In genomic region chr11:101131701-101132100, GRCm38 (mm10) we compare ENCODE assay signal across 9 mouse cellular contexts. TPM values are rescaled to one million over a fixed set of nuclear protein-coding genes. Genes with fewer than 3 reads are reported as not detected.
DNase-seq lines count a peak whose midpoint lies in the region; ATAC-seq and TF ChIP-seq lines count a peak whose summit lies in the region.
"Had no signal": no experiment of that assay in that cellular context is flagged by ENCODE, and none has a peak within 500 bp of the region (broad histone marks: within the 10 kb centered on the region; RNA-seq: fewer than 3 reads in every experiment).

No protein-coding gene starts in this region.

- peaks cover 8% of the 10 kb centered on the region for H3K9me3 ChIP-seq in kidney, embryonic 16.5 days (ENCODE audit: low read length)
- no peaks in the 10 kb centered on the region for H3K9me3 ChIP-seq in E14TG2a.4 (ENCODE audit: low read length)
- H3K9me3 ChIP-seq in embryonic facial prominence, embryonic 11.5 days (replicated peaks; ENCODE audit: control insufficient read depth, low read length) = no peaks in the 10 kb centered on the region

- TF ChIP-seq CTCF in E14TG2a.4 (conservative IDR thresholded peaks at IDR 0.05; ENCODE audit: low read length) = peak; percentile 96

- H3K4me3 ChIP-seq in kidney, embryonic 16.5 days (ENCODE audit: low read length) = no peak overlapping the region
- H3K4me3 ChIP-seq in E14TG2a.4 (replicated peaks; ENCODE audit: low read length) = no peak overlapping the region
- H3K4me3 ChIP-seq in embryonic facial prominence, embryonic 11.5 days (ENCODE audit: low read depth, low read length) = no peak overlapping the region
- H3K4me3 ChIP-seq: limb, embryonic 12.5 days had no signal

- no peak for ATAC-seq in kidney, embryonic 16.5 days (ENCODE audit: low FRiP score, low TSS enrichment)
- no peak for ATAC-seq in embryonic facial prominence, embryonic 11.5 days (replicated peaks; ENCODE audit: insufficient number of reproducible peaks, low FRiP score, low TSS enrichment, low read depth)

- H3K9ac ChIP-seq in kidney, embryonic 16.5 days (replicated peaks; ENCODE audit: low read length) = no peak overlapping the region
- H3K9ac ChIP-seq in embryonic facial prominence, embryonic 11.5 days (replicated peaks; ENCODE audit: low read length) = no peak overlapping the region
- H3K9ac ChIP-seq: limb, embryonic 12.5 days had no signal

- 90% methylated on average over 6 of the region's 6 CpGs for WGBS in kidney, embryonic 16.5 days
- 85% methylated on average over 6 of the region's 6 CpGs for WGBS in embryonic facial prominence, embryonic 11.5 days

- H3K4me1 ChIP-seq in kidney, embryonic 16.5 days (ENCODE audit: insufficient read depth, low read length) = peaks cover 6% of the 10 kb centered on the region; the same call in 1 of the 2 replicates
- peaks cover 20% of the 10 kb centered on the region for H3K4me1 ChIP-seq in E14TG2a.4 (replicated peaks; ENCODE audit: low read depth, low read length)
- no peaks in the 10 kb centered on the region for H3K4me1 ChIP-seq in embryonic facial prominence, embryonic 11.5 days (ENCODE audit: control insufficient read depth, insufficient read depth, low read length)

- H3K4me2 ChIP-seq in kidney, embryonic 16.5 days (replicated peaks; ENCODE audit: low read depth, low read length) = no peak overlapping the region
- no peak overlapping the region for H3K4me2 ChIP-seq in embryonic facial prominence, embryonic 11.5 days (ENCODE audit: low read depth, low read length)
- H3K4me2 ChIP-seq: limb, embryonic 12.5 days had no signal

- DNase-seq in adrenal gland, postnatal 10 days = peak; percentile 56
- DNase-seq in adrenal gland, adult 18-20 months (ENCODE audit: low spot score in 2 of 2) = no peak
- peak; percentile 49 to 53 for DNase-seq in kidney, postnatal 25 days
- DNase-seq in embryonic facial prominence, embryonic 11.5 days (ENCODE audit: low spot score) = peak; percentile 57
- no peak for DNase-seq in frontal cortex, postnatal 36 days (ENCODE audit: low spot score in 2 of 2)
- no peak for DNase-seq in right cerebral cortex, adult 2 months (ENCODE audit: low spot score in 2 of 2)

- H3K36me3 ChIP-seq in kidney, embryonic 16.5 days (ENCODE audit: insufficient read depth, low read length) = peaks cover 2% of the 10 kb centered on the region
- peaks cover 1% of the 10 kb centered on the region for H3K36me3 ChIP-seq in E14TG2a.4 (ENCODE audit: insufficient read depth, low read length)
- peaks cover under 1% of the 10 kb centered on the region for H3K36me3 ChIP-seq in embryonic facial prominence, embryonic 11.5 days (replicated peaks; ENCODE audit: control insufficient read depth, insufficient read depth, low read depth, low read length)

- H3K27ac ChIP-seq in kidney, embryonic 16.5 days (ENCODE audit: low read length) = no peak overlapping the region
- no peak overlapping the region for H3K27ac ChIP-seq in embryonic facial prominence, embryonic 11.5 days (replicated peaks; ENCODE audit: low read depth, low read length)
- H3K27ac ChIP-seq: limb, embryonic 12.5 days had no signal

- no peaks in the 10 kb centered on the region for H3K27me3 ChIP-seq in kidney, embryonic 16.5 days (ENCODE audit: insufficient read depth, low read length)
- H3K27me3 ChIP-seq in E14TG2a.4 (ENCODE audit: insufficient read depth, low read length) = peaks cover 6% of the 10 kb centered on the region; the same call in 1 of the 2 replicates
- H3K27me3 ChIP-seq in embryonic facial prominence, embryonic 11.5 days (ENCODE audit: control insufficient read depth, insufficient read depth, low read length) = no peaks in the 10 kb centered on the region
- H3K27me3 ChIP-seq: limb, embryonic 12.5 days had no signal

RNA-seq across cellular contexts. Expression of gene Tubg1, which starts 12.0 kb away (rescaled TPM):
- total RNA-seq in adrenal gland, postnatal 10 days (2021) = 10 to 100 TPM; 42.6 to 44.6 TPM
- 10 to 100 TPM; 32.9 to 37.0 TPM for total RNA-seq in adrenal gland, adult 18-20 months (2021)
- polyA plus RNA-seq in kidney, embryonic 16.5 days (2015; fragmentation: Nextera tagmentation; extraction: Ambion mirVana) = 98.1 and 98.2 TPM in 2 replicates
- polyA plus RNA-seq in embryonic facial prominence, embryonic 11.5 days (2014; fragmentation: Nextera tagmentation; extraction: Ambion mirVana) = 91.6 and 98.4 TPM in 2 replicates

RNA-seq across cellular contexts. Expression of gene Retreg3, which starts 12.0 kb away (rescaled TPM):
- total RNA-seq in adrenal gland, postnatal 10 days (2021) = 10 to 100 TPM; 50.8 to 53.2 TPM
- total RNA-seq in adrenal gland, adult 18-20 months (2021) = 10 to 100 TPM; 50.3 to 57.4 TPM
- 21.9 and 23.2 TPM in 2 replicates for polyA plus RNA-seq in kidney, embryonic 16.5 days (2015; fragmentation: Nextera tagmentation; extraction: Ambion mirVana)
- polyA plus RNA-seq in embryonic facial prominence, embryonic 11.5 days (2014; fragmentation: Nextera tagmentation; extraction: Ambion mirVana) = 10.7 and 12.7 TPM in 2 replicates

RNA-seq across cellular contexts. Expression of gene Tubg2, which starts 24.0 kb away (rescaled TPM):
- total RNA-seq in adrenal gland, postnatal 10 days (2021) = 1 to 10 TPM; 6.9 to 7.2 TPM
- 1 to 10 TPM; 5.9 to 6.4 TPM for total RNA-seq in adrenal gland, adult 18-20 months (2021)
- 4.2 and 4.5 TPM in 2 replicates for polyA plus RNA-seq in kidney, embryonic 16.5 days (2015; fragmentation: Nextera tagmentation; extraction: Ambion mirVana)
- 7.8 and 8.0 TPM in 2 replicates for polyA plus RNA-seq in embryonic facial prominence, embryonic 11.5 days (2014; fragmentation: Nextera tagmentation; extraction: Ambion mirVana)

RNA-seq across cellular contexts. Expression of gene Psmc3ip, which starts 36.5 kb away (rescaled TPM):
- total RNA-seq in adrenal gland, postnatal 10 days (2021) = 1 to 10 TPM; 6.6 to 7.1 TPM
- total RNA-seq in adrenal gland, adult 18-20 months (2021) = 1 to 10 TPM; 2.8 to 3.8 TPM
- polyA plus RNA-seq in kidney, embryonic 16.5 days (2015; fragmentation: Nextera tagmentation; extraction: Ambion mirVana) = 40.0 and 40.1 TPM in 2 replicates
- 61.2 and 62.4 TPM in 2 replicates for polyA plus RNA-seq in embryonic facial prominence, embryonic 11.5 days (2014; fragmentation: Nextera tagmentation; extraction: Ambion mirVana)

RNA-seq across cellular contexts. Expression of gene Cntnap1, which starts 38.6 kb away (rescaled TPM):
- total RNA-seq in adrenal gland, postnatal 10 days (2021) = 10 to 100 TPM; 12.1 to 15.9 TPM
- 1 to 10 TPM; 6.4 to 7.3 TPM for total RNA-seq in adrenal gland, adult 18-20 months (2021)
- 2.2 TPM in 2 replicates for polyA plus RNA-seq in kidney, embryonic 16.5 days (2015; fragmentation: Nextera tagmentation; extraction: Ambion mirVana)
- 0.28 and 0.39 TPM in 2 replicates for polyA plus RNA-seq in embryonic facial prominence, embryonic 11.5 days (2014; fragmentation: Nextera tagmentation; extraction: Ambion mirVana)

Comparison
In these comparisons a context has a peak if more than half of its experiments do, and no peak if none do; other contexts are left out.
1. DNase-seq: peak in adrenal gland, postnatal 10 days (single experiment), kidney, postnatal 25 days (2 of 2) and embryonic facial prominence, embryonic 11.5 days (single experiment); none in adrenal gland, adult 18-20 months (0 of 2), frontal cortex, postnatal 36 days (0 of 2) and right cerebral cortex, adult 2 months (0 of 2).